Mouse (Mus musculus): ENCODE results near the gene Dzip1. TPM values are rescaled to one million over a fixed set of nuclear protein-coding genes. Genes with fewer than 3 reads are reported as not detected.

The Dzip1 gene
- total RNA-seq, 4 experiments from 2014 or later = 2.1 to 3.1 (median 2.5) TPM

DNA sequence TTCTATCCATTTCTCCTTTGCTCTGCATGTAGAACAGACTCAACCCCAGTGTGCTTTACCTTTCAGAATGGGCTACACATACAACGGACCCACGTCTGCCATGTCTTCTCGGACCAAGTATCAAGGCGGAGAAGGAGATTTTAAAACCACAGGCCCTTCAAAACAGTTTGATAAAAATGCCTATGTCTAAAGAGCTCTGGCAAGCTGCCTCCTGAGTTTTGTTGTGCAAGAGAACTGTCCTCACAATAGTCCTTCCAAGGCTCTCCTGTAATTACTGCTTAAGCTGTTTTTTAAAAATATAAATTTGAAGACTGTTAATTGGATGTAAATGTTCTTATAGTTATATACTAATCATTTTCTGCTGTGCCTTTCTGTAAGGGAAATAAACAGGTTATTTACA lies 51.1 kb downstream of the Dzip1 start:
- DNase-seq (ENCODE audit: low spot score) = no peak

DNA sequence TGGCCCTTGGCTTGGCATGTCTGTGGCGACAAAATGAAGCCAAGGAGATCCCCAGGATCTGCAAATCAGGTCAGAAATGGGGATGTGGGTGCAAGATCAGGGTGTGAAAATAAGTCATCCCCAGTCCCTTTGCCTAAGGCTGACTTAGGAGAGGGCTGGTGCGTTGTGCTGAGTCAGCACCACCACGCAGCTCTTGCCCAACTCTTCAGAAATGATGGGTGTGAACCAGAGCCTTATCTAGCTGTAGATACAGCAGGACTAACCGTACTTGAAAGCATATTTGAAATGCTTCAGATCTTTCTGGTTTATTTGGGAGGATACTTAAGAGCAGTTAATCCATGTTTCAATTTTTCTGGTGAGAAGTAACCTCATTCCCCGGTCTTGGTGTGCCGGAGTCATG lies 55.5 kb downstream of the Dzip1 start:
- no peak for DNase-seq (ENCODE audit: low spot score)

DNA sequence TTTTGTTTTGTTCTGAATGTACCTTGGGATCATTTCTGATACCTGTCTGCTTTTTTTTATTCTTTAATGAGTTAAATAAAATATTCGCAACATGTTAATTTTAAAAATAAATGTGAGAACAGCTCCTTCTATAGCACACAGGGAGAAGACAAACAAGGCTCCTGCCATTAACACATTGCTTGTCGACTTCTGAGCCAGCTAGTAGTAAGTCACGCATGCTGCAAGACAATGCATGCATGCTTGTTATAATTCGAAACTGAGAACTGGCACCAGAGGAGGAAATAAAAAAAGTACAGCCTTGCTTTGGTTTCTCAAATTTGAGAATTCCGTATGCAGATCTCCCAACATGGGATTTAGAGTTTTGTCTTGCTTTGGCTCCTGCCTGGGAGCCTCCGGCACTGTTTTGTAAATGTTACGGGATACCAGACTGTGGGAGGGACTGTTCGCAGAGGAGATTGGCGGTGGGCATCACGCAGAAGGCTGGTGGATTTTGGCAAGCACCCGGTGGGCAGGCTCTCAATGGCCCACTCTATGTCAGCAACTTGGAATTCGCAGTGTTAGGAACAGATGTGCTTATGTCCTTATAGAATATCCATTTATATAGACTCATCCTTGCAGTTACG lies 57.0 kb downstream of the Dzip1 start:
- DNase-seq (ENCODE audit: low spot score) = no peak

DNA sequence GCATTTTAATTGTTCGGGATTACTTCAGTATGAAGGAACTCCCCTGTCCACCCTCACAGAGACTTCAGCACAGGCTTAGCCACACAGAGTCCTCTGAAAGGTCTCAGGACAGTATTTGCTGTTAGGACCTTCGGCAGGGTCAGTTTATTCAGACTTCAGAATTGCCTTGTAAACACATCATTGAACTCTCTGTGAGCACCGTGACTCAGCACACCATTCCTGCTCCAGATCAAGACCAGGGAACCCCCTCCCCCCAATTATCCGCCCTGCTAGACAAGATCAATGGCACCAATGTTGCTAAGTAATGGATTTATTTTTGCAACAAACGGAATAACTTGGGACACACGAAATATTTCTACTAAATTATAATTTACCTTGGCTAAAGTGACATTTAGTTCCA lies 57.9 kb downstream of the Dzip1 start:
- DNase-seq (ENCODE audit: low spot score) = no peak

DNA sequence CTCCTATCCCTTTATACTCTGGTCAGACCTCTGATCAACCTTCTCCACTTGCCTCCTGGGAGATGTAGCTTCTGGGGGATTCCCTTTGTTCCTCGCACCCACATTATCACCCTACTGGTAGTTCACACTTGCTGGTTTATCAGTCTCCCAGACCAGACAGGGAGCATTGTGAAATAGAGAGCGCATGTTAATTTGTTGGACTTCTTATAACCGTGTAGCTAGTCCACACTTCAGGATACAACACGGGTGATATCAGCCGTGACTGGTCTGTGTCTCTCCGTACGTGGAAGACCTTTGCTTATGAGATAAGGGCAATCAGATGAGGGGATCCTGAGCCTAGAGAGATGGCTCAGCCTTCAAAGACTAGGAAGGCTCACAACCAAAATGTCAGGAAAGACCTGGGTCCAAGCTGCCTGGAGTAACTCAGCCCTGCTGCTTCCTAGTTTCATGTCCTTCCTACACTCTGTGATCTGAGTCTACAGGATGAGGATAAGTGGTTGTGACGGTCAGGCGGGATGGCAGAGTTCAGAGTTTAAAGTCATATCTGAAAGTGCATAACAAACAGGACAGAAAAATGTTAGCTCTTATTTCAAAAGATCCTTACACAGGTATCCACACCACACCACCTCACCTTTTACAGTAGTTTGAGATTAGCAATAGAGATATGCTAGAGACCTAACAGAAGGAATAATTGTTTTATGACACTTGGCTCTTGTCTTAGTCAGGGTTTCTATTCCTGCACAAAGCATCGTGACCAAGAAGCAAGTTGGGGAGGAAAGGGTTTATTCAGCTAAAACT lies 59.0 kb downstream of the Dzip1 start:
- no peak for DNase-seq (ENCODE audit: low spot score)

DNA sequence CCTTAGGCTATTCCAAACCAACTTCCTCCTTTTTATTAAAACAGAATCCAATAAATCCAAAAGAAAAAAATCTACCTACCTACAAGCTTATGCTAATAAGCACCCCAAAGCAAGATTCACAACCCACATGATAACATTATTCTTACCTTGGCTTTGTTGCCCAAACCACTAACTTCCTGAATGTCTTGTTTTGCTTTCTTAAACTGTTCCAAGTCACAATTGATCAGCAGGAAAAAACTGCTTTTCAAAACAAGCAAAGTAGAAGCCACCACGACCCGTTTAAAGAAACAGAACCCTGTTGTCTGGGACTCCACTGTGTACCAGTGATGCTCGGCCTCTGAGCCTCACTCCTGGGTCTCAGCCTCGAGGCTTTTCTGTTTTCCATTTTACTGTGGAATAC lies 60.4 kb downstream of the Dzip1 start:
- DNase-seq (ENCODE audit: low spot score) = no peak

DNA sequence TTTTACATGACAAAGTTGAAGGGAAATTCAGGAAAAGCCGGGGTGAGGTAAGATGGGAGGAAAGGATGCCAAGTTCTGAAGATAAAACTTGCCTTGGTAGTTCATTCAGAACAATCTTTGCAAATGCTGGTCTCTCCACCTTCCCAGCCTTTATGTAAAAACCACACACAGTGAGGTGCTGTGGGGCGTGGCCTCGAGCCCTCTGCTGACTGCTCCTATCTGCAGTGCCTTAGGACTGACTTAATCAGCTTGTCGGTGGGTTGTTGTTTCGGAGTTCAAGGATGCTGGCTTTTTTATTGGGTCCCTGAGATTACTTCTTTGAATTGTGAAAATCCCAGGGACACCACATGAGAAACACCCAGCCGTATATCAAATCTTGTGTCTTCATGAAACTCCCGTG lies 63.0 kb downstream of the Dzip1 start:
- no peak for DNase-seq (ENCODE audit: low spot score)

DNA sequence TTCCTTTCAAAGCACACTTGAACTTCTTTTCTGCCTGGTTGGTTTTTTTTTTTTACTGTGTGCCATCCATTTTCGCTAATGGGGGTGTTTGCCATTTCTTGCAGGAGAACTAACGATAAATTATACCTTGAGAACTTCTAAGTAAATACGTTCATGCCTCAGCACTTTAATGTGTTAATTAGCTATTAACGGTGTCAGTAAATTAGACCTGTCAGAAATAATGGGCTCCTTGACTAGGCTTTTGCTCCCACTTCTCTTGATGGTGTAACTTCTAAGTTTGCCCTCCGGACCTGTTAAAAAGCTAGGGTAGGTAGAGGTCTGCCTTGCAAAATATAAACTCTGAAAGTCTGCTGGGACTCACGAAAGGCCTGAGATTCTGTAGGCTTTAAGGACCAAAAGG lies 66.9 kb downstream of the Dzip1 start:
- no peak for DNase-seq (ENCODE audit: low spot score)

DNA sequence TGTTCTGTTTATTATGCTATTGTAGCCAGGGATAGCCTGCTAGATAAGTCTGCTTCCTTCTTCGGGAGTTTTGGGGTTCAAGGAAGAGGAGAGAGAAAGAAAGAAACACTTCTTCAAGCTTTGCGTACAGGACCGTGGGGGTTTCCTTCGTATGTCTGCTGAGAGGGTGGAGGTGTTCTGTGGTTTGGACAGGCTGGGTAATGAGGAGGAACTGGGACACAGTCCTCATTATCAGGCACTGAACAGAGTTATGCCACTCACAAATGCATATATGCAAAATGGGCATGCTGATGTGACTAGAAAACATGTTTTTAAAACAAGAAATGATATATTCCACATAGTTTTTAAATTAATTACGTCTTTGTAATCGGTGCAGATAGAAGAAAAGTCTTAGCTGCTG lies 68.7 kb downstream of the Dzip1 start:
- no peak for DNase-seq (ENCODE audit: low spot score)

DNA sequence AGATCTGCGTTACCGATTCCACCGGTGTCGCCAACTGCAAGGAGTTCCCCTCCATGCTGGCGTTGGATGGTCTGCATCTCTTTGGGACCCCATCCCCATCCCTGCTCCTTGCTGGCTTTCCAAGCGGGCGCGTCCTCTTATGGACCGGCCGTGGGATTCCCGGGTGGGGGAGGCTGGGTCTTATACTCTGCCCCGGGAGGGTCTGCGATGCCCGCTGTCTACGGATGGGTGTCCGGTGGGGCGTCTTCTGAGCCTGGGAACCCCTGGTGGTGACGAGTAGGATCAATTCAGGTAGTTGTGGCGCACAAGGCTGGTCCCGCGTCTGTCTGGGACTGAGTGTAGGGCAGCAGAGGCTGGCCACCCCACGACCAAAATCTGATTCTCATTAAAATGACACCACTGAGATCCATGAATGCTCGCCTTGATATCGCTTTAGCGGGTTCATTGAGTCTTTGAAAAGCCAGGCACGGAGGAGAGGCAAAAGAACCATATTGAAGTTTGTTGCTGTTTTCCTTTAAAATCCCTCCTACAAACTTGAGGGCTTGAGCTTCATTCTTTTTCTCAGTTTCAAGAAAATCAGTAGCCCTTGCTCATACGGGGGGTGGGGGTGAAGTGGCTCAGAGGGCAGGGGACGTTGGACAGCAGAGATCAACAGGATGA lies 70.0 kb downstream of the Dzip1 start:
- DNase-seq (ENCODE audit: low spot score) = no peak

DNA sequence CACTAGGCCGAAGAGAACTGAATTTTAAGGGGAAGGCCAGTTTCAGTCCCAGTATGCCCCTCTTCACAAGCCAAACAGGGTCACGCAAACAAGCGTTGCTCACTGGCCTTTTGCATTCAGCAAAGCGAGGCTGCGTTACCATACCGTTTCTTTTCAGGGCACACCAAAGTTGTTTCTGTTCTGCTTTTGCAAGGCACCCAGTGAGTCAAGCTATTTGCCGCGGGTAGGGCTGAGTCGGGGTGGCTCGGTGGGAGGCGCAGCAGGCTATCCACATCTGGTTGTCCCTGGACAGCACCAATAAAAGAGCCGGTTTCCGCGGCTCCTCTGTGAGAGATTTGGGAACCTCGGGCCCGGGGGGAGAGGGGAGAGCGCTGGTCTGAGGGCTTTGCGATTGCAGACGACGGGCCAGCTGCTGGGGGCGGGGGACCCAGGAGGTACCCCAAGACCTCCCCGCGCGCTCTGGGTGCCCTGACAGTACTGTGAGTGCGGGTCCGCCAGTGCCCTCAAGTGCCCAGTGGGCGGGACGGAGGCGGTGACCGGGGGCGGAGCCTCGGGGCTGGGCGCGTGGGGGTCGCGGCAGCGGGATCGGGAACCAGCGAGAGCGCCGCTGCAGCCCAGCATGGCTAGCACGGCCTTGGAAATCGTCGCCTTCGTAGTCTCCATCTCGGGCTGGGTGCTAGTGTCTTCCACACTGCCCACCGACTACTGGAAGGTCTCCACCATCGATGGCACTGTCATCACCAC lies 70.7 kb downstream of the Dzip1 start:
- DNase-seq (ENCODE audit: low spot score) = peak; percentile 8

DNA sequence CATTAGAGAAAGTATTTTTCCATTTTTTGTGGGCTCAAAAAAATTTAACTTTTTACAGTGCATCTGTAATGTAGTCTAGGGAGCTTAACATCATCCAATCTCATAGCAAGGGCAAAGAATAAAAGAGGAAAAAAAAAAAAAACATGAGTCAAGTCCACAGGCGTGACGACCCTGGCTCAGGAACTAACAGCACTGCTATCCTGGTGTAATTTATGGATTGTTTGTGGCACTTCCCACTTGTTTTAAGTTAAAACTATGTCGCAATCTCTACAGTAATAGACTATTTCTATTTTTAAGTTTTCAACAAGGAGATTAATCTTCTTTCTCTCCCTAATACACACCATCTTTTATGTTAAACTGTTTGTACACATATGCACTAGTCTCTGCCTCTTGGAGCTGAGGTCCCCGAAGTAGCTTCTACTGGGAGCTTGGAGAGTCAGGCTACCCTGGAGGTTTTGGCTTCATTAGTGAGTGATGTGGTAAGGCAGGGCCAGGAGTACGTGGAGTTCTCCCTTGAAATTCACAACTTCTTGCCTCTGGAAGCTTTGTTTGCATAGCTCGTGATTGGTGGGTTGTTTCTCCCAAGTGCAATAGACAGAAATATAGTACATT lies 73.7 kb downstream of the Dzip1 start:
- DNase-seq (ENCODE audit: low spot score) = no peak

DNA sequence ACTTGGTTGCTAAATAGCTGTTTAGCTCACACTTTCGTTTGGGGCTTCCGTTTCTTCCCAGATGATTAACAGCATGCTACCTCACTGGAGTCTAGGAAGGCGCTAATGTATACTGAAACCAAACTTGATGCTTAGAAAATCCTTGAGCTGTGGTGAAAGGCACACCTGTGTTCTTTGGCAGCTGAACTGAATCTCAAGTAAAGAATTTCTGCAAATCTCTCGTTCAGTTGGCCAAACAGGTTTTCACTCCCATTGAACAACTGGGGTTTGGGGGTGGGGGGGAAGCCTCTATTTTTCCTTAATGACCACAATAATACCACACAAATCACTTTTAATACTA lies 74.6 kb downstream of the Dzip1 start:
- no peak for DNase-seq (ENCODE audit: low spot score)

DNA sequence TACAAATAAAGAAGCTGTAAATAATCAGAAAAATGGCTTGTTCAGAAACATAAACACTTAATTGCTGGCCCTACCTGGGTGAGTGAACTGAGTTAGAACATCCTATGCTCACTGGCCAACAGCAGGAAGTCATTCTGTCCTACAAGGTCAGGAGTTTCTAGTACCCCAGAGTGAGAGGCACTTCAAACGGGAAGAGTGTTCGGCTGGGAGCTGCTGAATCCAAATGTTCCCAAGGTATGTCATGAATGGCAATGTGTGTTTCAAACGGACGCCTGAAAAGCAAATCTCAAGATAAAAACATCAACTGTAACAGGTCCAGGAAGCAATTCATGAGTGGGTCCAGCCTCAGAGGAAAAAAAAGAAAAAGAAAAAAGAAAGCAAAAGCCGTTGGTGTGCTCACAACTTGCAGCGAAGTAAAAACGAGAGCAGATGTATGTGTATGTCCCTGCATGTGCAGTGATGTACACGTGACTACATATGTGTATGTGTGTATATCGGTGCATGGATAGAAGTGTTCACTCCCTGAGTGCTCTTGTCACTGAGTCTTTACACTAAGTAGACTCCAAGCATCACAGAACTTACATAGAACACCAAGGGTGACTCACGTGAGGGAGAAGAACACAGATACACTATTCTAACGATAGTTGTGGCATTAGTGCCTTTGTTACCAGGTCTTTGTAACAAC lies 75.1 kb downstream of the Dzip1 start:
- no peak for DNase-seq (ENCODE audit: low spot score)

DNA sequence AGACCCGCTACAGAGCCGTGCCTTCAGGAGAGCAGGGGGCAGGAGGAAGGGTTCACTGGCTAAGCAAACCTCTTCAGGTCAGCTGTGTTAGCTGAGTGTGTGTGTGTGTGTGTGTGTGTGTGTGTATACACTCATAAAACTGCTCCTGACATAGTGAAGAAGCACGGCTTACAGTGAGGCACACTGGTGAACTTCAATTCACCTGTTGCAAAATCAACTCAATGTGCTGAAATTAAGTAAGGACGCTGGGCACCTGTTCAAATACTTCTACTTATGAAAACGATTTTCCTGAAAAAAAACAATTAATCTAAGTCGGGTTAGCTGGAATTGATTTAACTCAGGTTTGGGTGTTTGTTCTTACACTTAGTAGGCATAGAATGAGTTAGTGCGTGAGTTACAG lies 77.1 kb downstream of the Dzip1 start:
- DNase-seq (ENCODE audit: low spot score) = no peak

DNA sequence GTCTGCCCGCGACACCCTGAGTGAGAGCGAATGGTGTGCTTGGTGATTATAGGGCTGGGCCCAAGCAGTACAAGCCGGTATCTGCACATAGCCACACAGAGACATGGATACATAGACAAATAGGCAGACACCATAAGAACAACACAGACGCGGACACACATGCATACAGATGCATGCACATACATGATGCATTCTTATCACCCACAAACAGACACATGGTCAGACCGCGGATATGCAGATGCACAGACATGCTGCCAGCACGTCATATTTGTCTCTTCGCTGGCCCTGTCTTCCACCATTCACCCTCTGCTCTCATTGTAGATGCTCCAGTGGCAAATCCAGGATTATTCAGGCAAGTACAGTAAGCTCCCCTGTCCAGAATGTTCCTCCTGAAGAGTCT lies 78.4 kb downstream of the Dzip1 start:
- DNase-seq (ENCODE audit: low spot score) = no peak

DNA sequence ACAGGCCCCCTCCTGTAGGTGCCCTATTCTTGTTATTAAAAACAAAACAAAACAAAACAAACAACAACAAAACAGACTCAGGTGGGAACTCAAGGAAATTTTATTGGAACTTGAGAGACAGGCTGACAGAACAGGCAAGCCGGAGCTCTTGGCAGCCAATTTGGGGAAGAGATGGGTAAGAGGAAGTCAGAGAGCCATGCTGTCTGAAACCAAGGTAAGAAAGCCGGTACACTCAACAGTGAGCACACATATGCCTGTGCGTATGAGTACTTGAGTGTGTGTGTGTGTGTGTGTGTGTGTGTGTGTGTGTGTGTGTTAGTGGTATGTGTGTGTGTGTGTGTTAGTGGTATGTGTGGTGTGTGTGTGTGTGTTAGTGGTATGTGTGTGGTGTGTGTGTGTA lies 82.9 kb downstream of the Dzip1 start:
- no peak for DNase-seq (ENCODE audit: low spot score)

DNA sequence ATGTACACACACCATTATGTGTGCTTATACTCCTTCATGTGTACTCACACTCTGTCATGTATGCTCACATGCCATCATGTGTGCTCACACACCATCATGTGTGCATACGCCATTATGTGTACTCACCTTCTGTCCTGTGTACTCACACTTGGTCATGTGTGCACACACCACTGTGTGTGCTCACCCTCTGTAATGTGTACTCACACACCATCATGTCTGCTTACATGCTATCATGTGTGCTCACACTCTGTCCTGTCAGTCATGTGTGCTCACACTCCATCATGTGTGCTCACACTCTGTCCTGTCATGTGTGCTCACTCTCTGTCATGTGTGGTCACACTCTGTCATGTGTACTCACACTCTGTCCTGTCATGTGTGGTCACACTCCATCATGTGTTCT lies 85.2 kb downstream of the Dzip1 start:
- DNase-seq (ENCODE audit: low spot score) = no peak

DNA sequence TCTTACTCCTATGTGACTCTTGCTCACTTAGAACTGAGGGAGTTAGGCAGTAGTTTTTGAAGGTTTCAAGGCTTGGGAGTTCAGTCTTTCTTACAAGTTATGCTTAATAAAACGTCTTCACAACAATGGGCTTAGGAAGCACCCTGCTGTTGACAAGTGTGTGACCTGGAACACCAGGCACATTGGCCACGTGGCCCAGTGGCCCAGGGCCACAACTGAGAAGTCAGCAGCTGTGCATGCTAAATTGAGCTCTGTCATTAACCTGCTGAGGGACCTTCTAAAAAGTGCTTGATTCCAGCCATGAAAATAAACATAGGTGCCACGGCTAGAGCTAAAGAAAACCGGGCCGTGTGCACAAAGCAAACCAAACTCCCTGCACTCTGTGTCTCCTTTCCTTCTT lies 85.8 kb downstream of the Dzip1 start:
- DNase-seq (ENCODE audit: low spot score) = peak; percentile 21

DNA sequence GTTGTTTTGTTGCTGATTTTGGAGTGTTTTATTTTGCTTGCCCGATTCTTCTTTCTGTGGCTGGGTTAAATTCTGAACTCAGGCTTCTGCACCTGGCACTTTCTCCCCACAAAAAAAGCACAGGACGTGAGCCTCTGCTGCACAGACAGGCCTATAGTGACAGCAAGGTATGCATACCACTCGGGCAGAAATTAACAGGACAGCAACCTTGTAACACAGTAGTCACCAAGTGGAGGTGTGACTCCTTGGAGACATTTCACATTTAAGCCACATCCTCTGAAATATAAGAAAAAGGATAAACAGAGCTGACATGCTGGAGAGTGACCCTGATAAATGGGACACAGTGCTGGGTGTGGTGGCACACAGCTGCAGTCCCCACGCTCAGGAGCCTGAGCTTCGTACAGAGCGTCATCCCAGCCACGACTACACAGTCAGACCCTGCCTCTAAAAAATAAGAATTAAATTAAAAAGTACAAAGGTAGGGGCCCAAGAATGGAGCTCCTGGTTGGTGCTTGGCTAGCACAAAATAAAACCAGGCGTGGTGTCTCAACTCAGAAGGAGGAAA lies 86.6 kb downstream of the Dzip1 start:
- DNase-seq (ENCODE audit: low spot score) = no peak

DNA sequence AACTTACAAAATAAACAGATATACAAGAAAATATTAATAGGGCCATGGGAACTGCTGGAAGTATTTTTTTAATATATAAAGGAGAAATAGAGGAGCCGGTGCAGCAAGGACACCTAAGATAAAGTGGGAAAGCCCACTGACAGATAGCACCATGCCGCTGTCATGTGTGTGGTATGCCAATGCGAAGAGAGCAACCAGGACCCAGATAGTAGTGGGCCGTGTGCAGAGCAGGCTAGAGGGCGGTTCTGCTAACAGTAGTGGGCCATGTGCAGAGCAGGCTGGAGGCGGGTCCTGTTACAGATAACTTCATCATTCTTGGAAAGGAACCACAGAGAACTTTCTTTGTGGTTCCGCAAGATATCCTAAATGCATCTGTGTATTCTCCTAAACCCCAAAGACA lies 88.5 kb downstream of the Dzip1 start:
- no peak for DNase-seq (ENCODE audit: low spot score)

Measured in heart, adult 8-10 months (tissue).